Mouse (Mus musculus) stomach, embryonic 15.5 days (tissue): ENCODE measurements around the gene Otog. TPM values are rescaled to one million over a fixed set of nuclear protein-coding genes. Genes with fewer than 3 reads are reported as not detected.
A peak's percentile ranks its signal among the peaks of the same experiment; 100 is the strongest.

Experiments
- ATAC-seq: fragments of 200-750 bp; cut with Nextera tagmentation; 2 replicates; pipeline ENCODE4 v1.8.0; 2017; ENCODE audit warnings: low read depth, moderate number of reproducible peaks, moderate TSS enrichment; ENCODE audit not compliant: insufficient read depth, low FRiP score
- H3K27ac ChIP-seq: fragments of 300-500 bp; sonication (generic); 2 replicates; pipeline ENCODE4 v1.5.1; 2015; ENCODE audit warnings: mild to moderate bottlenecking, inconsistent platforms
- H3K27me3 ChIP-seq: fragments of 300-500 bp; sonication (generic); replicated peaks from 2 replicates; pipeline ENCODE4 v1.6.1; 2015; ENCODE audit warnings: inconsistent platforms
- H3K36me3 ChIP-seq: fragments of 300-500 bp; sonication (generic); 2 replicates; pipeline ENCODE4 v1.6.1; 2015; ENCODE audit warnings: inconsistent platforms
- H3K4me1 ChIP-seq: fragments of 300-500 bp; sonication (generic); 2 replicates; pipeline ENCODE4 v1.6.1; 2015; ENCODE audit warnings: inconsistent platforms
- H3K4me2 ChIP-seq: fragments of 300-500 bp; sonication (generic); 2 replicates; pipeline ENCODE4 v1.6.1; 2015; ENCODE audit warnings: mild to moderate bottlenecking, inconsistent platforms
- H3K4me3 ChIP-seq: fragments of 300-500 bp; sonication (generic); replicated peaks from 2 replicates; pipeline ENCODE4 v1.5.1; 2015; ENCODE audit warnings: inconsistent platforms
- H3K9ac ChIP-seq: fragments of 300-500 bp; sonication (generic); 2 replicates; pipeline ENCODE4 v1.6.1; 2015; ENCODE audit warnings: inconsistent platforms
- H3K9me3 ChIP-seq: fragments of 300-500 bp; sonication (generic); 2 replicates; pipeline ENCODE4 v1.6.1; 2016; ENCODE audit warnings: inconsistent platforms
- WGBS: fragments of 180-500 bp; shearing (Covaris S2); methylation state at CpG from one replicate; pipeline ENCODE4 v1.1.7; 2015; 5-methylcytosine and 5-hydroxymethylcytosine counted together
- polyA plus RNA-seq: library from polyadenylated mRNA; unstranded; fragments of >200 nt; fragmentation: Nextera tagmentation; extraction: Ambion mirVana; gene quantifications from 2 replicates; pipeline ENCODE4 v1.2.1, GENCODE M21; 2015

Gene Otog
- 0.04 TPM in 2 replicates for polyA plus RNA-seq

DNA sequence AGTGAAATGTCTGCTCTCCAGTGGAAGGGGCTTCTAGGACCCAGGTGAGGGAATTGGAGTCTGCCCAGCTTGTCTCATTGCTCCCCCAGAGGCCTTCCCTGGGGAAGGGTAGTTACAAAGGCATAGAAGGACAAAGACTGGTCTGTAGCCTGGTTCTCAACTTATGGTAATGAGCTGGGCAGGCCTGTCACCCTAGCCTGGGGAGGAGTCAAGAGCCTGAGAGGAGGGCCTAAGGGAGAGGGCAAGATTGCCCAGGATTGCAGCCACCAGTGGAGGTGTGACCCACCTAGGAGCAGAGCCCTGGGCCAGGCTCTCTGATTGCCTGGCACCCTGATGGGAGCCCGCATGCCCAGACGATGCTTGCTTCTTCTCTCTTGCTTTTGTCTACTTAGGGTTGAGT lies at the start of gene Otog:
Gene Otog (plus strand): TSS at position 292 of the 400 bp plus-strand sequence.
- H3K4me3 ChIP-seq = no peak within 1 kb of the TSS
- no peak for ATAC-seq
- H3K4me1 ChIP-seq = 0 out of 2 replicates have a peak, but pooled peaks cover 5% of the 10 kb centered on the region
- no peaks in the 10 kb centered on the region for H3K36me3 ChIP-seq
- no peak within 1 kb of the TSS for H3K9ac ChIP-seq
- H3K27ac ChIP-seq = no peak within 1 kb of the TSS
- no peak within 1 kb of the TSS for H3K4me2 ChIP-seq
- H3K9me3 ChIP-seq = no peaks in the 10 kb centered on the region
- WGBS = 42% methylated on average over 2 of the region's 2 CpGs
- no peaks in the 10 kb centered on the region for H3K27me3 ChIP-seq

DNA sequence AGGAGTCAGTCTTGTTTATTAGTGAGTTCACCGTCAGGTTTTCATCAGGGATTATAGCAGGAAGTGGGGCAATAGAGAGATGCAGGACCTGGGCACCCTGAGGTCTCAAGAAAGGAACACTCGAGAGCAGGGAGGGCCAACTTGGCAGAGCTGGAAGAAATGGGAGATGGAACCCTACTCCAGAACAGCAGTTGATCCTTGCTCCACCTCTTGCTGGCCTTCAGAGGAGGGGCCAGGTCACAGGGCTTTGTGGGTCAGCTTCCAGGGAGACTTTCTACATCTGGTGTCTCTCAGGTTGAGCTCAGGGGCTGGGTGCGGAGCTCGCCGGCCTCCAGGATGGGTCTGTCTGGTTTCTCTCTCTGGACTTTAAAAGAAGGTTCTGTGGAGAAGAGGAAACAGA lies 45.4 kb upstream of the Otog start:
- no peaks in the 10 kb centered on the region for H3K4me1 ChIP-seq
- H3K9me3 ChIP-seq = no peaks in the 10 kb centered on the region
- ATAC-seq = no peak
- no peak overlapping the region for H3K4me2 ChIP-seq
- no peak overlapping the region for H3K9ac ChIP-seq
- H3K4me3 ChIP-seq = no peak overlapping the region
- WGBS = 85% methylated on average over 5 of the region's 5 CpGs
- H3K27ac ChIP-seq = no peak overlapping the region
- H3K27me3 ChIP-seq = no peaks in the 10 kb centered on the region
- H3K36me3 ChIP-seq = no peaks in the 10 kb centered on the region

DNA sequence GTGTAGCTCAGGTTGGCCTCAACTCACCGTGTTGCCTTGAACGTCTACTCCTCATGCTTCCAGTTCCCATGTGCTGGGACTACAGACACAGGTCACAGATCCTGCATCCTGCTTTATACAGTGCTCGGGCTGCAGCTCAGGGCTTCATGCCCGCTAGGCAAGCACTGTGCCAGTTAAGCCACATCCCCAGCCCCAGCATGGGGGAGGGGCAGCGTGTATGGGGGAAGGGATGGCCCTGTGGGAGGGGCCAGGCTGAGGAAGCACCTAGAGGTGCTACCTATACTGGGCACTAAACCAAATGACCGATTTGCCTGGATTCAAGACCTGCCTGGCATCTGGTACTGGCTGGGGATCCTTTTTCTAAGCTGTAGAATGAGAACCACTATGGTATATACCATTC lies 40.8 kb upstream of the Otog start:
- no peaks in the 10 kb centered on the region for H3K27me3 ChIP-seq
- no peaks in the 10 kb centered on the region for H3K36me3 ChIP-seq
- no peak overlapping the region for H3K4me3 ChIP-seq
- H3K9ac ChIP-seq = no peak overlapping the region
- no peak overlapping the region for H3K27ac ChIP-seq
- WGBS = 71% methylated on average over 6 of the region's 6 CpGs
- H3K4me1 ChIP-seq = no peaks in the 10 kb centered on the region
- ATAC-seq = no peak
- no peak overlapping the region for H3K4me2 ChIP-seq
- H3K9me3 ChIP-seq = no peaks in the 10 kb centered on the region

DNA sequence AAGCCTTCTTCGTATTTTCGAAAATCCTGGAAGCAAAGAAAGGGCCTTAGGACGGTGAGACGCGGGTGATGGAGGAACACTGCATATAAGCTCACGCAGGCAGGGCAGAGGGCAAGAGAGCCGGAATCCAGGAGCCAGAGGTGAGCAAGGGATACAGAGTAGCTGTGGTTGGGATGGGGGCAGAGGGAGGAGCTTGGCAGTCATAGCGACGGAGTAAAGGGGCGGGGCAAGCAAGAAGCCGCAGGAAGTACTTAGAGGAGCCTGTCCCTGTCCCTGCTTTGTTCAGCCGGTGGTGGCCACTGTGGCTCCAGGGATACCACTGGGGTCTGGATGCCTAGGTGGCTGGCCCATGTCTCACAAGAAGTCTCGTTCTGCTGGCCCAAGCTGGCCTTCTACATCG lies 39.1 kb upstream of the Otog start:
- H3K4me1 ChIP-seq = no peaks in the 10 kb centered on the region
- WGBS = 16% methylated on average over 14 of the region's 14 CpGs
- H3K4me2 ChIP-seq = 0 out of 2 replicates have a peak overlapping the region, but pooled peaks have one; percentile 1
- no peak overlapping the region for H3K27ac ChIP-seq
- no peaks in the 10 kb centered on the region for H3K36me3 ChIP-seq
- no peaks in the 10 kb centered on the region for H3K27me3 ChIP-seq
- no peak for ATAC-seq
- H3K9ac ChIP-seq = no peak overlapping the region
- no peaks in the 10 kb centered on the region for H3K9me3 ChIP-seq
- no peak overlapping the region for H3K4me3 ChIP-seq

DNA sequence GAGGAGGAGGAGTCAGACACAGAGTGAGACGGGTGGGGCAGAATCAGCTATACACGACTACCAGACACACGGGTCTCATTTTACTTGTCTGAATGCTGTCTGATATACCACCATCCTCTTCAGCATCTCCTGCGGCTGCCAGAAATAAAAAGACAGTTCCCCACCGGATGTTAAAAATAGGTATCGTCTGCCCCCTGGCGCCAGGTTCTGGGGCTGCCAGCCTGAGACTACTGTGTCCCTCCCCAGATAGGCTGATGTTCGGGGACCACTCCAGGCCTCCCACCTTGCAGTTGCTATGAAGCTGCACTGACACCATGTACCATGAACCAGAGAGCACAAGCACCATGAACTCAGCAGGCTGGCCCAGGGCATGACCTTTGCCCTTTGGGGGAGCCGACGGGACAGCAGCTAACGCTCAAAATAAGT lies 36.7 kb upstream of the Otog start:
- no peak for ATAC-seq
- Histone ChIP-seq H3K4me1 (no peaks in the 10 kb centered on the region), H3K27me3 (no peaks in the 10 kb centered on the region), H3K27ac (no peak overlapping the region), H3K9ac (no peak overlapping the region), H3K4me2 (no peak overlapping the region), H3K4me3 (no peak overlapping the region), H3K9me3 (no peaks in the 10 kb centered on the region), H3K36me3 (no peaks in the 10 kb centered on the region)
- WGBS = 33% methylated on average over 11 of the region's 11 CpGs

DNA sequence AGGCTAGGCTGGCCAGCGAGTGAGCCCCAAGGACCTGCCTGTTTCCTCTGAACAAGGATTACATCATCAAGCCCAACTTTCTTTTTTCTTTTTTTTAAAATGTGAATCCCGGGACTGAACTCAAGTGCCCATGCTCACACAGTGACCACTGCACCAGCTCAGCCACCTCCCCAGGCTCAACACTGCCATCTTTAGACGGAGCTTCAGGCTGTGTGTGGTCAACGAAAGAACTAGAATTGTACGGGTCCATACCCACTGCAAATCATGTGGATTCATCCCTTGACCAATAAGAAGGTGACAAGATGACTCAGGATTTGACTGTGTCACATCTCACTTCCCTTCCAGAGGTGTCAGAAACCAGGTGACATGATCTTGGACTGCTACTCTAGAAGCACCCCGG lies 36.0 kb upstream of the Otog start:
- Histone ChIP-seq H3K4me1 (no peaks in the 10 kb centered on the region), H3K4me3 (no peak overlapping the region), H3K27me3 (no peaks in the 10 kb centered on the region), H3K36me3 (no peaks in the 10 kb centered on the region), H3K9me3 (no peaks in the 10 kb centered on the region), H3K4me2 (no peak overlapping the region), H3K27ac (no peak overlapping the region), H3K9ac (no peak overlapping the region)
- WGBS = 66% methylated on average over 6 of the region's 6 CpGs
- no peak for ATAC-seq

DNA sequence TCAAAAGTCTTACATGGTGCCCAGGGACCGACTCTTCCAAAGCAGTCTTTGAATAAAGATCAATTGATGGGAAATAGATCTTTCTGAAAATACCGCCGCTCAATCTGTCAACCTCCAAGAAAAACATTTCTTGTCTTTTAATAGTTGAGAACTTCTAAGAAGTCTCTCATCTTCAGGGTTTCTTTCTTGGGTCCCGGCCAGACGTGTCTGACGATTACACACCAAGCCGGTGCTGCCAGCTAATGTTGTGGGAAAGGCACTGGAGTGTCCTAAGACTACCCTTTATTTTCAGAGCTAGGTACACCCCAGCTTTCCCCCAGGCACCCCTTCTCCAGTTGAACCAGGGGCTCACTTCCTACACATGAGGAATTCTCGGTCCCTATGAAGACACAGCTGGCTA lies 32.7 kb upstream of the Otog start:
- 85% methylated on average over 8 of the region's 8 CpGs for WGBS

DNA sequence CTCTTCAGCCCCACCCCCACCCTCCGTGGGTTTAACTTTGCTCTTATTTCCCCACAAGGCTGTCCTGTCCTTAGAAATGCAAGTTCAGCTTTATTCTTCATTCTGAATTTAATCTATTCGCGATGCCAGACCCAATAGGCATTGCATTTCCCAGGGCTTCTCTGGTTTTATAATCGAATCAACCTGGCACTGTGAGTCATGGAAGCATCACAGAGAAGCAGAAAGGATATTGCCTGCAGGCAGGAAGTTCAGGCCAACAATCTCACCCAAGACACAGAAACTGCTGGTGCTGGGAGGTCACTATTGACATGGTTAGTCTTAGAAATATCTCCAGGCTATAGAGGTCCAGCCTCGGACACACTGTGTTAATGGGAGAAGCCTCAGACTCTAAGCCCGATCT lies 30.5 kb upstream of the Otog start:
- H3K4me2 ChIP-seq = no peak overlapping the region
- H3K4me1 ChIP-seq = no peaks in the 10 kb centered on the region
- no peak overlapping the region for H3K9ac ChIP-seq
- WGBS = 81% methylated on average over 6 of the region's 6 CpGs
- H3K27me3 ChIP-seq = no peaks in the 10 kb centered on the region
- no peak for ATAC-seq
- H3K4me3 ChIP-seq = no peak overlapping the region
- no peaks in the 10 kb centered on the region for H3K36me3 ChIP-seq
- no peak overlapping the region for H3K27ac ChIP-seq
- H3K9me3 ChIP-seq = no peaks in the 10 kb centered on the region

More for the DNA sequence above, 32.7 kb upstream of the Otog start:
- no peaks in the 10 kb centered on the region for H3K27me3 ChIP-seq
- H3K4me2 ChIP-seq = no peak overlapping the region
- H3K36me3 ChIP-seq = no peaks in the 10 kb centered on the region
- H3K9me3 ChIP-seq = no peaks in the 10 kb centered on the region
- no peak for ATAC-seq
- H3K4me3 ChIP-seq = no peak overlapping the region
- no peak overlapping the region for H3K27ac ChIP-seq
- no peak overlapping the region for H3K9ac ChIP-seq
- no peaks in the 10 kb centered on the region for H3K4me1 ChIP-seq

DNA sequence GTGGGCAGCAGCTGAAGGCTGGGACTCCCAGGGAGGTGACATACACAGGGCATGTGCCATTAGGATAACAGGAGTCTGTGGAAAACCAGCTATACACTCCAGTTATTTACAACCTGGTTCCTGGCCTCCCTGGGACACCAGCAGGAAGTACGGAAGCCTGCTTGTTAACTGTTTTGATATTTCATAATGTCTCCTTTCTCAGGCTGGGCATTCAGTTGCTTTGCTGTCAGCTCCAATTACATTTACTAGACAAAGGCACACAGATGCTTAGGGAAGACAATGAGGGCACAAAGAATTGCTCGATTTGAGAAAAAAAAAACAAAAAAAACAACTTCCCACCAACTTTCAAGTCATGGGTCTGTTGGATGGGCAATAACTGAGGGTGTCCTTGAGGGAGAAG lies 24.3 kb upstream of the Otog start:
- H3K4me3 ChIP-seq = no peak overlapping the region
- no peaks in the 10 kb centered on the region for H3K27me3 ChIP-seq
- no peak overlapping the region for H3K9ac ChIP-seq
- ATAC-seq = no peak
- WGBS = 55% methylated on average over 2 of the region's 2 CpGs
- H3K36me3 ChIP-seq = no peaks in the 10 kb centered on the region
- H3K9me3 ChIP-seq = no peaks in the 10 kb centered on the region
- no peak overlapping the region for H3K27ac ChIP-seq
- no peak overlapping the region for H3K4me2 ChIP-seq
- H3K4me1 ChIP-seq = no peaks in the 10 kb centered on the region

DNA sequence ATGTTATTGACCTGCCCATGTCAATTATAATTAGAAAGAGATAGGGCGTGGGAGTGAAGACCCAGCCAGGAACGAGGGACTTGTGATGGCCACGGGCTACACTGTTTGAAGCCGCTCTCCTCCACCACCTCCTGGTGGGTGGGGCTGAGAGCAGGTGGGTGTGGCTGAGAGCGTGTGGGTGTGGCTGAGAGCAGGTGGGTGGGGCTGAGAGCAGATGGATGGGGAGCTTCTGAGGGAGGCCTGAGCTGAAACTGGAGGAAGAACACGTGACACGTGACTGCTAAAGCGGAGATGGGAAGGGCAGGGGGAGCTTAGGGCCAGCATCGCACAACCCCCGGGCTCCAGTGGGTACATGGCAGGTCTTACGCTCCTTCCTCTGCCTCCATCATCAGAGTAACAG lies 22.4 kb upstream of the Otog start:
- Histone ChIP-seq H3K9ac (no peak overlapping the region), H3K4me3 (no peak overlapping the region), H3K4me1 (no peaks in the 10 kb centered on the region), H3K9me3 (no peaks in the 10 kb centered on the region), H3K4me2 (no peak overlapping the region), H3K36me3 (no peaks in the 10 kb centered on the region), H3K27ac (no peak overlapping the region), H3K27me3 (no peaks in the 10 kb centered on the region)
- ATAC-seq = peak; percentile 64
- 8% methylated on average over 11 of the region's 11 CpGs for WGBS

DNA sequence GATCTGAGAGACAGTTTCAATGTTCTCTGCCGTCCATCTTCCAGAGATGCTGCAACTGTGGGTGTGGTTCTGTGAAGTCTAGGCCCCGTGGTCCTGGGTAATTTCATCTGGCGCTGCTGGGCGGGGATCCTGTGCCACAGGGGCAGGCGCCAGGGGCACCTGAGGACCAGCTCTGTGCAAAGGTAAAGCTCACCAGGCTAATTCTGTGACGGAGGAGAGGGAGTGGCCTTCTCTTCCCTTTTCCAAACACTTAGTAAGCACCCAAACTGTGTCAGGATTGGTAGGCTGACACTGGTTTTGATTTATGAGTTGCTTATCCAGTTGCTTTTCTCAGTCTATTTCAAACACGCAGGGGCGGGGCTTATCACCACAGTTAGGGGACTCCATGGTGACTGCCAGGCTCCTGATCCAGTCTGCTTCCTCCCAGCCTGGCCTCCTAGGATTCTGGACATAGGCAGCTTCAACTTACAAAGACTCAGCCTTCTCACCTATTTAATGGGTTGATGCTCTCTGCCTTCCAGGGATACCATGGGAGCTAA lies 20.1 kb upstream of the Otog start:
- H3K27ac ChIP-seq = no peak overlapping the region; the same call in 1 of the 2 replicates
- no peaks in the 10 kb centered on the region for H3K4me1 ChIP-seq
- no peak overlapping the region for H3K9ac ChIP-seq
- no peaks in the 10 kb centered on the region for H3K9me3 ChIP-seq
- H3K4me2 ChIP-seq = no peak overlapping the region
- no peak overlapping the region for H3K4me3 ChIP-seq
- no peaks in the 10 kb centered on the region for H3K27me3 ChIP-seq
- H3K36me3 ChIP-seq = no peaks in the 10 kb centered on the region
- peak; percentile 30; the same call in 1 of the 2 replicates for ATAC-seq
- WGBS = 44% methylated on average over 8 of the region's 8 CpGs

DNA sequence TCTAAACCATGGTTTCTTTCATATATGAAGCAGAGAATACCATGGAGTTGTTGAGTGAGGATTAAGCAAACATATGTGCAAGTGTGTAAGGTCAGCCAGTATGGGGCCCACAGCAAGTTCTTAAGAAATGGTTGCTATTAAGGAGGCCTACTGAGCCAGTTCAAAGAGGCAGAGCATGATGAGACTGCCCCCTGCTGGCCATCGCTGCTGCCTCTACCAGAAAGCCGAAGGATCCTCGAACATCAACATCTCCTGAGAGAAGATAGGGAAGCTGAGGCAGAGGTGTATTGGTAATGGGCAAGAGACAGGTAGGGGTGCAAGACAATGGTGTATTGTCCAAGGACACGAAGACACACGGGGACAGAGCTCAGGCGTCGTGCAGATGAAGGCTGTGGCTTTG lies 14.5 kb upstream of the Otog start:
- Histone ChIP-seq H3K36me3 (no peaks in the 10 kb centered on the region), H3K4me3 (no peak overlapping the region), H3K9ac (no peak overlapping the region), H3K4me1 (no peaks in the 10 kb centered on the region), H3K27ac (no peak overlapping the region), H3K4me2 (no peak overlapping the region), H3K27me3 (no peaks in the 10 kb centered on the region), H3K9me3 (no peaks in the 10 kb centered on the region)
- ATAC-seq = no peak
- WGBS = 26% methylated on average over 7 of the region's 7 CpGs

DNA sequence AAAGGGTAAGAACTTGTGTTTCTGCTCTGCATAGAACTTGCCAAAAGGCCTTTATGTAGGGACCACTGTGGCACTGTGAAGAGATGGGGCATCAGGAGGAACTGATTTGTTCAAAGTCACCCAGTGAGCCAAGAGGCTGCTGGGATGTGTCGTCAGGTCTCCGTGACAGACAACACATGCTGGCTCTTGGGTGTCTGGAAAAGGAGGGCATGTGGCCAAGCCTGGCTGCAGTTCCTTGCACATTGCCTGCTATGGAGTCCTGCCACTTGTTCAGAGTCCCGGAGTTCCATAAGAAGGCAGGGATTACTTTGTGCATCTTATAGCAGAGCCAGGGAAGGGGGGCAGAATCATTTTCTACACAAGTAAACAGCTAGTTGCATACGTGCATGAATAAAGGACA lies 13.9 kb upstream of the Otog start:
- no peak overlapping the region for H3K27ac ChIP-seq
- no peak for ATAC-seq
- no peak overlapping the region for H3K4me3 ChIP-seq
- H3K27me3 ChIP-seq = no peaks in the 10 kb centered on the region
- no peak overlapping the region for H3K9ac ChIP-seq
- no peaks in the 10 kb centered on the region for H3K9me3 ChIP-seq
- H3K36me3 ChIP-seq = no peaks in the 10 kb centered on the region
- no peak overlapping the region for H3K4me2 ChIP-seq
- no peaks in the 10 kb centered on the region for H3K4me1 ChIP-seq
- WGBS = 54% methylated on average over 4 of the region's 4 CpGs
